Mouse (Mus musculus) ovary, postnatal 10 days (tissue): ENCODE results near the gene Milr1.
"Not testable (repeated sequence)": the region's sequence is repeated elsewhere in the genome, so short reads cannot be mapped to it uniquely, and the experiment has no call there.

Source experiments
- DNase-seq: peaks from one replicate; pipeline ENCODE4 v3.0.0; 2022; ENCODE audit warnings: low spot score

Milr1 gene

GRCm38 (mm10) chr11:106776960-106777359, 25.9 kb downstream of the Milr1 start:
- DNase-seq = no peak

- DNase-seq = no peak
Observed at GRCm38 (mm10) chr11:106777395-106777794, 26.4 kb downstream of the Milr1 start.

- no peak for DNase-seq
Observed at GRCm38 (mm10) chr11:106778132-106778531, 27.1 kb downstream of the Milr1 start.

- no peak for DNase-seq
Observed at GRCm38 (mm10) chr11:106778589-106779387, 27.8 kb downstream of the Milr1 start.

GRCm38 (mm10) chr11:106779388-106780088, 28.5 kb downstream of the Milr1 start, which contains the start of gene Polg2:
TSS of gene Polg2 (minus strand) at chr11:106779537.
- peak; percentile 86 for DNase-seq

- no peak for DNase-seq
Observed at GRCm38 (mm10) chr11:106780089-106780425, 29.0 kb downstream of the Milr1 start.

- DNase-seq = no peak
Observed at GRCm38 (mm10) chr11:106780590-106781220, 29.7 kb downstream of the Milr1 start.

GRCm38 (mm10) chr11:106782271-106782670, 31.2 kb downstream of the Milr1 start:
- DNase-seq = not testable (repeated sequence)

- DNase-seq = no peak
Observed at GRCm38 (mm10) chr11:106782841-106783764, 32.1 kb downstream of the Milr1 start.

- no peak for DNase-seq
Observed at GRCm38 (mm10) chr11:106784476-106784875, 33.5 kb downstream of the Milr1 start.

- DNase-seq = no peak
Observed at GRCm38 (mm10) chr11:106785043-106785442, 34.0 kb downstream of the Milr1 start.

GRCm38 (mm10) chr11:106787131-106788025, 36.4 kb downstream of the Milr1 start:
- DNase-seq = peak; percentile 83

- peak; percentile 99 for DNase-seq
Observed at GRCm38 (mm10) chr11:106788026-106788774, 37.2 kb downstream of the Milr1 start.

GRCm38 (mm10) chr11:106788775-106789459, 37.9 kb downstream of the Milr1 start, which contains the start of the genes Ddx5 and Cep95:
TSS of gene Ddx5 (minus strand) at chr11:106789185.
TSS of gene Cep95 (plus strand) at chr11:106789252.
- peak; percentile 96 for DNase-seq

- DNase-seq = no peak
Observed at GRCm38 (mm10) chr11:106789649-106790048, 38.6 kb downstream of the Milr1 start.

- DNase-seq = no peak
Observed at GRCm38 (mm10) chr11:106793846-106794245, 42.8 kb downstream of the Milr1 start.

- DNase-seq = no peak
Observed at GRCm38 (mm10) chr11:106795679-106796078, 44.7 kb downstream of the Milr1 start.

GRCm38 (mm10) chr11:106802069-106802627, 51.1 kb downstream of the Milr1 start:
- DNase-seq = no peak

- DNase-seq = not testable (repeated sequence)
Observed at GRCm38 (mm10) chr11:106807442-106807841, 56.4 kb downstream of the Milr1 start.
